Mouse (Mus musculus) lung, postnatal 36 days (tissue): Measurements from ENCODE around the gene Sesn1.
A peak's percentile ranks its signal among the peaks of the same experiment; 100 is the strongest.
"Not testable (repeated sequence)": the region's sequence is repeated elsewhere in the genome, so short reads cannot be mapped to it uniquely, and the experiment has no call there.

Source experiments
- DNase-seq: peaks from one replicate; pipeline ENCODE4 v3.0.0; 2022; ENCODE audit warnings: mixed read lengths

Sesn1 gene

GRCm38 (mm10) chr10:41930966-41931365 lies 121.2 kb downstream of the Sesn1 start:
- no peak for DNase-seq

GRCm38 (mm10) chr10:41931962-41932361 lies 122.2 kb downstream of the Sesn1 start:
- no peak for DNase-seq

GRCm38 (mm10) chr10:41932943-41933342 lies 123.2 kb downstream of the Sesn1 start:
- no peak for DNase-seq

GRCm38 (mm10) chr10:41933536-41933935 lies 123.8 kb downstream of the Sesn1 start:
- DNase-seq: peak; percentile 79

GRCm38 (mm10) chr10:41934633-41935475 lies 125.1 kb downstream of the Sesn1 start:
- DNase-seq: peak; percentile 90

GRCm38 (mm10) chr10:41935476-41935829 lies 125.7 kb downstream of the Sesn1 start:
- no peak for DNase-seq

GRCm38 (mm10) chr10:41936100-41936499 lies 126.4 kb downstream of the Sesn1 start:
- DNase-seq: peak; percentile 50

GRCm38 (mm10) chr10:41937176-41937575 lies 127.4 kb downstream of the Sesn1 start:
- DNase-seq: peak; percentile 35

GRCm38 (mm10) chr10:41939090-41939489 lies 129.4 kb downstream of the Sesn1 start:
- no peak for DNase-seq

GRCm38 (mm10) chr10:41952354-41952753 lies 142.6 kb downstream of the Sesn1 start:
- not testable (repeated sequence) for DNase-seq

- DNase-seq: no peak
Observed at GRCm38 (mm10) chr10:41952850-41953527, 143.3 kb downstream of the Sesn1 start.

GRCm38 (mm10) chr10:41953528-41953864 lies 143.8 kb downstream of the Sesn1 start:
- no peak for DNase-seq

- no peak for DNase-seq
Observed at GRCm38 (mm10) chr10:41957421-41958225, 147.9 kb downstream of the Sesn1 start.
